Mouse (Mus musculus): ENCODE measurements around the gene Gpr135. TPM values are rescaled to one million over a fixed set of nuclear protein-coding genes. Genes with fewer than 3 reads are reported as not detected.
A peak's percentile ranks its signal among the peaks of the same experiment; 100 is the strongest.
"Not testable (repeated sequence)": the region's sequence is repeated elsewhere in the genome, so short reads cannot be mapped to it uniquely, and the experiment has no call there.

Gene Gpr135
- total and polyA plus RNA-seq, 2 experiments from 2014 or later: 12.8 to 23.5 TPM

DNA sequence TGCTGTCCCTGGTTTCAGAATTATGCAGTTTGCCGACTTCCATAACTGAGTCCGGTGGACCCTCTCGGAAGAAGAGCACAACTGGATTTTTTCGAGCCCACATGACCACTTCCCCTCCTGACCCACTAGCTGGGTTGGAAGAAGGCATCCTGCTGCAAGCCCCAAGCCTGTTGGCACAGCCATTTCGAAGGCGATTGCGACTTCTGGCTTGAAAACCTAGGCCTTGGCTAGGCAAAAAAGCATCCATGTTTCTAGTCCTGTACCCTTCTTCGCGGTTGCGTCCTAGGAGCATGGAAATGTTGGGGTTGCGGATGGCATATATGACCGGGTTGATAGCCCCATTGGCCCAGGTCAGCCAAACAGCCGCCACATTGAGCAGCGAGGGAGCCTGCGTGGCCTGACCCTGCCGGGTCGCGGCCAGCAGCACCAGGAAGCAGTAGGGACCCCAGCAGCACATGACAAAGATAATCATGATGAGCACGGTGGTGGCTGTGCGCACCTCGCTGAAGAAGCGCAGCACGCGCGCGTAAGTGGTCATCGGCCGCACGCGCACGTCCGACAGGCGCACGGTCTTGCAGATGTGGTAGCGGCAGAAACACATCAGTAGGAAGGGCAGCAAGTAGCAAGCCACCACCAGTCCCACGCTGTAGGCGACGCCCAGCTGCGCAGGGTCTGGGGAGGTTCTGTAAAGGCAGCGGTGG lies 1.1 kb downstream of the Gpr135 start:
- H3K9ac ChIP-seq (replicated peaks; ENCODE audit: low read length, poor library complexity, severe bottlenecking): peak overlapping the region; percentile 91
- DNase-seq (ENCODE audit: low spot score) (no peak), ATAC-seq (ENCODE audit: low FRiP score) (peak; percentile 82)
- no peaks in the 10 kb centered on the region for H3K4me1 ChIP-seq (ENCODE audit: insufficient read depth, low read length)
- no peak for TF ChIP-seq CTCF (IDR thresholded peaks at IDR 0.05)
- H3K9me3 ChIP-seq (ENCODE audit: low read length): no peaks in the 10 kb centered on the region
- 4% methylated on average over 40 of the region's 40 CpGs for WGBS
- no peaks in the 10 kb centered on the region for H3K27me3 ChIP-seq (ENCODE audit: insufficient read depth, low read length)
- peak overlapping the region; percentile 87 for H3K4me2 ChIP-seq (ENCODE audit: low read depth, low read length, poor library complexity, severe bottlenecking)
- H3K4me3 ChIP-seq (ENCODE audit: low read depth, low read length): peak overlapping the region; percentile 69
- no peaks in the 10 kb centered on the region for H3K36me3 ChIP-seq (ENCODE audit: insufficient read depth, low read length)
- H3K27ac ChIP-seq (ENCODE audit: low read depth, low read length): peak overlapping the region; percentile 95

DNA sequence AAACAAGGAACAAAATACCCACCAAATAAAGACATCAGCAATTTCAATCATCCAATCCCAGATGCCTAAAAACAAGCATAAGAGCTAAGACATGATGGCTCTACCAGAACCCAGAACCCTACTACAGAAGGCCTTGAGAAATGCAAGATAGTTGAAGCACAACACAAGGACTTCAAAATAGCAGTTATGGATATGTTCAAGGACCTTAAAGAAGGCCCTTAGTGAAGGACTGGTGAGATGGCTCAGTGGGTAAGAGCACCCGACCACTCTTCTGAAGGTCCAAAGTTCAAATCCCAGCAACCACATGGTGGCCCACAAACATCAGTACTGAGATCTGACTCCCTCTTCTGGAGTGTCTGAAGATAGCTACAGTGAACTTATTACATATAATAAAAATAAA lies 13.1 kb downstream of the Gpr135 start:
- H3K4me2 ChIP-seq (ENCODE audit: low read depth, low read length, poor library complexity, severe bottlenecking): no peak overlapping the region
- 82% methylated on average over 1 of the region's 1 CpGs for WGBS
- H3K4me1 ChIP-seq (ENCODE audit: insufficient read depth, low read length): no peaks in the 10 kb centered on the region
- no peak overlapping the region for H3K4me3 ChIP-seq (ENCODE audit: low read depth, low read length)
- no peak overlapping the region for H3K27ac ChIP-seq (ENCODE audit: low read depth, low read length)
- no peak for DNase-seq (ENCODE audit: low spot score)
- no peak for ATAC-seq (ENCODE audit: low FRiP score)
- no peak overlapping the region for H3K9ac ChIP-seq (replicated peaks; ENCODE audit: low read length, poor library complexity, severe bottlenecking)
- H3K27me3 ChIP-seq (ENCODE audit: insufficient read depth, low read length): no peaks in the 10 kb centered on the region
- TF ChIP-seq CTCF (IDR thresholded peaks at IDR 0.05): no peak
- no peaks in the 10 kb centered on the region for H3K9me3 ChIP-seq (ENCODE audit: low read length)
- no peaks in the 10 kb centered on the region for H3K36me3 ChIP-seq (ENCODE audit: insufficient read depth, low read length)

DNA sequence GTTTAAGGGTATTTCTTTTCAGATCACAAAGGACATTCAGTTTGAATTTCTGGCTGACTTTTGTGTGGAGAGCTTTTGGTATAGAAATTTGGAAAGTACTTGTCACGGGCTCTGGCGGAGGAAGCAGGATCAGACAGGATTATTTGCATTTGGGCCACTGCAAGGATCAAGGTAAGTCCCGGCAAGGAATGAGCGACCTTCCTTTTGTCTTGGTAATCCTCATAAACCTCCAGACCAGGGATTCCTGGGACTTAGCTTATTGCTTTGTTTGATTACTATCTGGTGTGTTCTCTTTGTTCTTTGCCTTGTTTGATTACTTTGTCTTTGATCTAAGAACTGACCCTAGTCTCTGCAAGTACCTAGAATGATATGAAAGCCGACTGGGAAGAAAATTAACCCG lies 17.1 kb downstream of the Gpr135 start:
- no peak for TF ChIP-seq CTCF (IDR thresholded peaks at IDR 0.05)
- H3K9ac ChIP-seq (replicated peaks; ENCODE audit: low read length, poor library complexity, severe bottlenecking): no peak overlapping the region
- no peaks in the 10 kb centered on the region for H3K36me3 ChIP-seq (ENCODE audit: insufficient read depth, low read length)
- DNase-seq (ENCODE audit: low spot score): no peak
- no peak overlapping the region for H3K4me3 ChIP-seq (ENCODE audit: low read depth, low read length)
- H3K27ac ChIP-seq (ENCODE audit: low read depth, low read length): no peak overlapping the region
- no peaks in the 10 kb centered on the region for H3K4me1 ChIP-seq (ENCODE audit: insufficient read depth, low read length)
- no peaks in the 10 kb centered on the region for H3K27me3 ChIP-seq (ENCODE audit: insufficient read depth, low read length)
- 0 out of 2 replicates have a peak, but pooled peaks cover 4% of the 10 kb centered on the region for H3K9me3 ChIP-seq (ENCODE audit: low read length)
- WGBS: 17% methylated on average over 6 of the region's 6 CpGs
- ATAC-seq (ENCODE audit: low FRiP score): no peak
- H3K4me2 ChIP-seq (ENCODE audit: low read depth, low read length, poor library complexity, severe bottlenecking): no peak overlapping the region

DNA sequence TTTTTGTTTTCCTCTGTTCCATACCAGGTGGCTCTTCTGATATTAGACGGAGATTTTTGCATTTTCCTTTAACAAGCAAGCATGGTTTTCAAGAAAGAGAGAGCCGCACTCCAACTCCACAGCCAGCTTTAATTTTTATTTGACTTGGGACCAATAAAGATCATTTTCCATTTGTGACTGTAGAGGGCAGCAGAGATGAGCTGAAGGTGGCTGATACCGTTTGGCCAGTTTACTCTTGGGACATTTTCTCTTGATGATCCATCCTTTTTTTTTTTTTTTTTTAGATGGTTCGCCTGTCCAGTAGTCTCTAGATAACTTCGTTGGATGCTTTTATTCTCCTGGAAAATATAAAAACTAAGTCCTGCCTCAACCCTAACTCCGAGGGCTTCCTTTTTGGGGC lies 17.6 kb downstream of the Gpr135 start:
- Histone ChIP-seq H3K9ac (replicated peaks; ENCODE audit: low read length, poor library complexity, severe bottlenecking) (no peak overlapping the region), H3K4me3 (ENCODE audit: low read depth, low read length) (no peak overlapping the region), H3K4me2 (ENCODE audit: low read depth, low read length, poor library complexity, severe bottlenecking) (no peak overlapping the region), H3K27ac (ENCODE audit: low read depth, low read length) (no peak overlapping the region), H3K36me3 (ENCODE audit: insufficient read depth, low read length) (no peaks in the 10 kb centered on the region), H3K9me3 (ENCODE audit: low read length) (0 out of 2 replicates have a peak, but pooled peaks cover 4% of the 10 kb centered on the region), H3K4me1 (ENCODE audit: insufficient read depth, low read length) (no peaks in the 10 kb centered on the region), H3K27me3 (ENCODE audit: insufficient read depth, low read length) (no peaks in the 10 kb centered on the region)
- WGBS: 39% methylated on average over 6 of the region's 6 CpGs
- peak; percentile 67 for TF ChIP-seq CTCF (IDR thresholded peaks at IDR 0.05)
- ATAC-seq (ENCODE audit: low FRiP score) (no peak), DNase-seq (ENCODE audit: low spot score) (peak; percentile 39)

DNA sequence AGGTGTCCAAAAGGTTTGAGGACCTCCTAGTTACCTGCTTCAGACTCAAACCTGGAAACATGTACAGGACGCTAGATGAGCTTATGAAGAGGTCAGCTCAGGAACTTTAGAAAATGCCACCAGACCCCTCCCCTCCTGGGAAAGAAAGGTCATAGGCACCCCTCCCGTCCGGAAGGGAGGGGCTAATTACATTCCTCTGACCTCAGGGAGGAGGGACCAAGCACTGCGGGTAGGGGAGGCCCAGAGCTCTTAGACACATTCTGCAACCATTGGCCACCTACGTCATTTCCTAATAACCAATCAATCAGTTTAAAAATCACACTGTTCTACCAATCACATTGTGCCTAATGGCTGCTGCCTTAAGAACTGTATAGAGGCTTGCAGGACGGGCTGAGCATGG lies 18.4 kb downstream of the Gpr135 start:
- no peak for TF ChIP-seq CTCF (IDR thresholded peaks at IDR 0.05)
- DNase-seq (ENCODE audit: low spot score) (no peak), ATAC-seq (ENCODE audit: low FRiP score) (no peak)
- Histone ChIP-seq H3K4me1 (ENCODE audit: insufficient read depth, low read length) (no peaks in the 10 kb centered on the region), H3K9me3 (ENCODE audit: low read length) (0 out of 2 replicates have a peak, but pooled peaks cover 4% of the 10 kb centered on the region), H3K4me3 (ENCODE audit: low read depth, low read length) (no peak overlapping the region), H3K27me3 (ENCODE audit: insufficient read depth, low read length) (no peaks in the 10 kb centered on the region), H3K4me2 (ENCODE audit: low read depth, low read length, poor library complexity, severe bottlenecking) (no peak overlapping the region), H3K36me3 (ENCODE audit: insufficient read depth, low read length) (no peaks in the 10 kb centered on the region), H3K27ac (ENCODE audit: low read depth, low read length) (no peak overlapping the region), H3K9ac (replicated peaks; ENCODE audit: low read length, poor library complexity, severe bottlenecking) (no peak overlapping the region)
- whole genome bisulfite sequencing: 85% methylated on average over 6 of the region's 6 CpGs

DNA sequence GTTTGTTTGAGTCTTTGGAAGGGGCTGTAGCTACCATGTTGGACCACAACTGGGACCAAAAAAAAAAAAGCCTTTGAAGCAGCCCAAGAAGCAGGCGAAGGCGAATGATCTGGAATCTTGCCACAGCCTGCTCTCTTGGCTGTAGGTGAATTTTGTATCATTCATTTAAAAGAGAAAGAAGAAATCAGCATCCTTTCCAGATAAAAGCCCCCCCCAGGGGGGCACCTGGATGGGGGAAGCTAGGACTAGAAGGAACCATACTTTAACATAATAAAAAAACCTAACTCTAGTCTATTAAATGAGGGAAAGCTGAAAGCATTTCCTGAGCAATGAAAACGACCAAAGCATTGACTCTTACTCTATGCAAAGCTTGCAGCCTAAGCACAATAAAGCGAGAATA lies 20.1 kb downstream of the Gpr135 start:
- no peak overlapping the region for H3K4me2 ChIP-seq (ENCODE audit: low read depth, low read length, poor library complexity, severe bottlenecking)
- H3K4me3 ChIP-seq (ENCODE audit: low read depth, low read length): no peak overlapping the region
- H3K4me1 ChIP-seq (ENCODE audit: insufficient read depth, low read length): no peaks in the 10 kb centered on the region
- H3K9me3 ChIP-seq (ENCODE audit: low read length): 0 out of 2 replicates have a peak, but pooled peaks cover 4% of the 10 kb centered on the region
- DNase-seq (ENCODE audit: low spot score) (no peak), ATAC-seq (ENCODE audit: low FRiP score) (no peak)
- no peaks in the 10 kb centered on the region for H3K36me3 ChIP-seq (ENCODE audit: insufficient read depth, low read length)
- no peak for TF ChIP-seq CTCF (IDR thresholded peaks at IDR 0.05)
- no peaks in the 10 kb centered on the region for H3K27me3 ChIP-seq (ENCODE audit: insufficient read depth, low read length)
- WGBS: 89% methylated on average over 4 of the region's 4 CpGs
- no peak overlapping the region for H3K27ac ChIP-seq (ENCODE audit: low read depth, low read length)
- no peak overlapping the region for H3K9ac ChIP-seq (replicated peaks; ENCODE audit: low read length, poor library complexity, severe bottlenecking)

DNA sequence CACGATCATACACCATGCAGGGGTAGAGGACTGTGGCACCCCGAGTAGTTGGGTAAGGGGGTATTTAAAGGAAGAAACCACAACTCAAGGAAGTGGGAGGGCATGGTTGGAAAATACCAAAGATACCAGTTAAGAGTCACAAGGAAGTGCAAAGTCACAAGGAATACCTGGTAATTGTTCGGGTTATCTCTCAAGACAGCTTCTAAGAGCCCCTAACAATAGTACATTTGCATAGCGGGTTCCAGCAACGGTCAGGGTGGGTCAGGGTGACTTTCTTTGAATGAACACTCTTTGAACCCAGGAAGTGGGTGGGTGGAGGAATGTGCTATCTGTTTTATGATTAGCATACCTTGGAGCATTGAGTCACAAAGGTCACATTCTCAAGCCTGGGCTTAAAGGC lies 20.8 kb downstream of the Gpr135 start:
- H3K4me1 ChIP-seq (ENCODE audit: insufficient read depth, low read length); H3K4me2 ChIP-seq (ENCODE audit: low read depth, low read length, poor library complexity, severe bottlenecking); H3K27ac ChIP-seq (ENCODE audit: low read depth, low read length); ATAC-seq (ENCODE audit: low FRiP score); H3K9ac ChIP-seq (replicated peaks; ENCODE audit: low read length, poor library complexity, severe bottlenecking); DNase-seq (ENCODE audit: low spot score); H3K36me3 ChIP-seq (ENCODE audit: insufficient read depth, low read length); H3K4me3 ChIP-seq (ENCODE audit: low read depth, low read length); H3K9me3 ChIP-seq (ENCODE audit: low read length); H3K27me3 ChIP-seq (ENCODE audit: insufficient read depth, low read length): not testable (repeated sequence)
- 88% methylated on average over 5 of the region's 5 CpGs for WGBS
